Mouse (Mus musculus) forebrain, embryonic 10.5 days (tissue): ENCODE results near the gene Evx2. TPM values are rescaled to one million over a fixed set of nuclear protein-coding genes. Genes with fewer than 3 reads are reported as not detected.

Source experiments
- DNase-seq: peaks from one replicate; pipeline ENCODE4 v3.0.0-alpha.2; 2017; ENCODE audit warnings: low spot score; ENCODE audit errors: extremely low spot score
- H3K27ac ChIP-seq: fragments of 300-500 bp; sonication (generic); 2 replicates; pipeline ENCODE4 v1.5.1; 2016; ENCODE audit warnings: mild to moderate bottlenecking
- H3K27me3 ChIP-seq: fragments of 300-500 bp; sonication (generic); 2 replicates; pipeline ENCODE4 v1.6.1; 2016; ENCODE audit warnings: mild to moderate bottlenecking; ENCODE audit not compliant: poor library complexity, severe bottlenecking
- H3K36me3 ChIP-seq: fragments of 300-500 bp; sonication (generic); replicated peaks from 2 replicates; pipeline ENCODE4 v1.6.1; 2016; ENCODE audit warnings: mild to moderate bottlenecking, moderate library complexity
- H3K4me1 ChIP-seq: fragments of 300-500 bp; sonication (generic); 2 replicates; pipeline ENCODE4 v1.6.1; 2016
- H3K4me3 ChIP-seq: fragments of 300-500 bp; sonication (generic); 2 replicates; pipeline ENCODE4 v1.5.1; 2016; ENCODE audit warnings: mild to moderate bottlenecking, moderate library complexity
- H3K9me3 ChIP-seq: fragments of 300-500 bp; sonication (generic); 2 replicates; pipeline ENCODE4 v1.6.1; 2016; ENCODE audit warnings: mild to moderate bottlenecking, moderate library complexity
- WGBS: fragments of 180-500 bp; shearing (Covaris S2); methylation state at CpG from one replicate; pipeline ENCODE4 v1.1.7; 2016; 5-methylcytosine and 5-hydroxymethylcytosine counted together
- polyA plus RNA-seq: library from polyadenylated mRNA; unstranded; fragments of >200 nt; fragmentation: Nextera tagmentation; extraction: Ambion mirVana; gene quantifications from 2 replicates; pipeline ENCODE4 v1.2.1, GENCODE M21; 2016

Evx2 gene
- polyA plus RNA-seq, 1 experiment from 2014 or later: not detected

GRCm38 (mm10) chr2:74700546-74701112 lies 41.3 kb upstream of the Evx2 start:
- H3K4me1 ChIP-seq: peaks cover 29% of the 10 kb centered on the region
- DNase-seq: peak; percentile 33
- under 1% methylated on average over 22 of the region's 22 CpGs for WGBS
- H3K27me3 ChIP-seq: peaks cover 100% of the 10 kb centered on the region
- no peak overlapping the region for H3K4me3 ChIP-seq
- H3K9me3 ChIP-seq: no peaks in the 10 kb centered on the region
- no peak overlapping the region for H3K27ac ChIP-seq
- H3K36me3 ChIP-seq: no peaks in the 10 kb centered on the region

GRCm38 (mm10) chr2:74699664-74700545 lies 40.5 kb upstream of the Evx2 start:
- peaks cover 21% of the 10 kb centered on the region for H3K4me1 ChIP-seq
- H3K9me3 ChIP-seq: no peaks in the 10 kb centered on the region
- no peak overlapping the region for H3K27ac ChIP-seq
- H3K4me3 ChIP-seq: no peak overlapping the region
- WGBS: 2% methylated on average over 23 of the region's 23 CpGs
- DNase-seq: peak; percentile 36
- peaks cover 100% of the 10 kb centered on the region for H3K27me3 ChIP-seq
- no peaks in the 10 kb centered on the region for H3K36me3 ChIP-seq

- Histone ChIP-seq H3K36me3 (no peaks in the 10 kb centered on the region), H3K9me3 (no peaks in the 10 kb centered on the region), H3K27me3 (peaks cover 100% of the 10 kb centered on the region), H3K27ac (no peak overlapping the region), H3K4me3 (no peak overlapping the region), H3K4me1 (peaks cover 16% of the 10 kb centered on the region)
- DNase-seq: peak; percentile 46
- WGBS: 1% methylated on average over 17 of the region's 17 CpGs
These were observed 39.7 kb upstream of the Evx2 start for GRCm38 (mm10) chr2:74699053-74699430.

GRCm38 (mm10) chr2:74698201-74699052 lies 39.1 kb upstream of the Evx2 start:
- Histone ChIP-seq H3K9me3 (no peaks in the 10 kb centered on the region), H3K27ac (no peak overlapping the region), H3K4me3 (peak overlapping the region; percentile 44), H3K4me1 (peaks cover 14% of the 10 kb centered on the region), H3K27me3 (peaks cover 100% of the 10 kb centered on the region), H3K36me3 (no peaks in the 10 kb centered on the region)
- DNase-seq: peak; percentile 56
- WGBS: under 1% methylated on average over 82 of the region's 86 CpGs

- Histone ChIP-seq H3K9me3 (no peaks in the 10 kb centered on the region), H3K4me1 (peaks cover 14% of the 10 kb centered on the region), H3K27me3 (peaks cover 100% of the 10 kb centered on the region), H3K36me3 (no peaks in the 10 kb centered on the region), H3K27ac (no peak within 1 kb of the TSS), H3K4me3 (peak within 1 kb of the TSS; percentile 44)
- WGBS: under 1% methylated on average over 43 of the region's 43 CpGs
- DNase-seq: peak; percentile 69
These were observed 38.3 kb upstream of the Evx2 start, which contains the start of gene Hoxd9 for GRCm38 (mm10) chr2:74697567-74698121. Gene Hoxd9 (plus strand): TSS chr2:74697727.

GRCm38 (mm10) chr2:74696442-74697335 lies 37.3 kb upstream of the Evx2 start:
- H3K9me3 ChIP-seq: no peaks in the 10 kb centered on the region
- no peak overlapping the region for H3K4me3 ChIP-seq
- under 1% methylated on average over 34 of the region's 34 CpGs for WGBS
- peak; percentile 53 for DNase-seq
- H3K27ac ChIP-seq: no peak overlapping the region
- H3K36me3 ChIP-seq: no peaks in the 10 kb centered on the region
- peaks cover 14% of the 10 kb centered on the region for H3K4me1 ChIP-seq
- H3K27me3 ChIP-seq: peaks cover 100% of the 10 kb centered on the region

GRCm38 (mm10) chr2:74695813-74696430 lies 36.6 kb upstream of the Evx2 start:
- 4% methylated on average over 7 of the region's 7 CpGs for WGBS
- DNase-seq: peak; percentile 24
- Histone ChIP-seq H3K9me3 (no peaks in the 10 kb centered on the region), H3K4me3 (no peak overlapping the region), H3K36me3 (no peaks in the 10 kb centered on the region), H3K27me3 (peaks cover 100% of the 10 kb centered on the region), H3K27ac (no peak overlapping the region), H3K4me1 (peaks cover 21% of the 10 kb centered on the region)

GRCm38 (mm10) chr2:74695383-74695782 lies 36.0 kb upstream of the Evx2 start:
- Histone ChIP-seq H3K27me3 (peaks cover 100% of the 10 kb centered on the region), H3K27ac (no peak overlapping the region), H3K4me3 (no peak overlapping the region), H3K36me3 (no peaks in the 10 kb centered on the region), H3K4me1 (peaks cover 22% of the 10 kb centered on the region), H3K9me3 (no peaks in the 10 kb centered on the region)
- peak; percentile 24 for DNase-seq
- WGBS: 0% methylated on average over 1 of the region's 1 CpGs

GRCm38 (mm10) chr2:74694066-74694465 lies 34.7 kb upstream of the Evx2 start:
- Histone ChIP-seq H3K4me3 (no peak overlapping the region), H3K27me3 (peaks cover 100% of the 10 kb centered on the region), H3K9me3 (no peaks in the 10 kb centered on the region), H3K27ac (no peak overlapping the region), H3K36me3 (no peaks in the 10 kb centered on the region), H3K4me1 (peaks cover 22% of the 10 kb centered on the region)
- WGBS: 2% methylated on average over 16 of the region's 16 CpGs
- peak; percentile 57 for DNase-seq

GRCm38 (mm10) chr2:74693432-74693827 lies 34.1 kb upstream of the Evx2 start:
- Histone ChIP-seq H3K36me3 (no peaks in the 10 kb centered on the region), H3K4me1 (peaks cover 19% of the 10 kb centered on the region), H3K4me3 (no peak overlapping the region), H3K27ac (no peak overlapping the region), H3K27me3 (peaks cover 100% of the 10 kb centered on the region), H3K9me3 (no peaks in the 10 kb centered on the region)
- WGBS: 5% methylated on average over 4 of the region's 4 CpGs
- no peak for DNase-seq

- Histone ChIP-seq H3K9me3 (no peaks in the 10 kb centered on the region), H3K4me1 (peaks cover 14% of the 10 kb centered on the region), H3K4me3 (no peak overlapping the region), H3K27me3 (peaks cover 100% of the 10 kb centered on the region), H3K27ac (no peak overlapping the region), H3K36me3 (no peaks in the 10 kb centered on the region)
- no peak for DNase-seq
- WGBS: 1% methylated on average over 20 of the region's 20 CpGs
These were observed 33.6 kb upstream of the Evx2 start for GRCm38 (mm10) chr2:74692808-74693431.
